Mouse (Mus musculus) kidney, embryonic 15.5 days (tissue): ENCODE measurements around the gene Chchd1. TPM values are rescaled to one million over a fixed set of nuclear protein-coding genes. Genes with fewer than 3 reads are reported as not detected.

Source experiments
- ATAC-seq: fragments of 200-750 bp; cut with Nextera tagmentation; replicated peaks from 2 replicates; pipeline ENCODE4 v1.8.0; 2017; ENCODE audit warnings: moderate TSS enrichment; ENCODE audit not compliant: low FRiP score
- H3K27ac ChIP-seq: fragments of 300-500 bp; sonication (generic); 2 replicates; pipeline ENCODE4 v1.5.1; 2015; ENCODE audit warnings: mild to moderate bottlenecking, inconsistent platforms
- H3K27me3 ChIP-seq: fragments of 300-500 bp; sonication (generic); 2 replicates; pipeline ENCODE4 v1.6.1; 2015; ENCODE audit warnings: inconsistent platforms
- H3K36me3 ChIP-seq: fragments of 300-500 bp; sonication (generic); 2 replicates; pipeline ENCODE4 v1.6.1; 2015; ENCODE audit warnings: inconsistent platforms
- H3K4me1 ChIP-seq: fragments of 300-500 bp; sonication (generic); 2 replicates; pipeline ENCODE4 v1.6.1; 2015; ENCODE audit warnings: inconsistent platforms
- H3K4me2 ChIP-seq: fragments of 300-500 bp; sonication (generic); 2 replicates; pipeline ENCODE4 v1.6.1; 2015; ENCODE audit warnings: moderate library complexity, mild to moderate bottlenecking, inconsistent platforms
- H3K4me3 ChIP-seq: fragments of 300-500 bp; sonication (generic); replicated peaks from 2 replicates; pipeline ENCODE4 v1.5.1; 2015; ENCODE audit warnings: mild to moderate bottlenecking, inconsistent platforms
- H3K9ac ChIP-seq: fragments of 300-500 bp; sonication (generic); 2 replicates; pipeline ENCODE4 v1.6.1; 2015; ENCODE audit warnings: mild to moderate bottlenecking, inconsistent platforms
- H3K9me3 ChIP-seq: fragments of 300-500 bp; sonication (generic); replicated peaks from 2 replicates; pipeline ENCODE4 v1.6.1; 2016; ENCODE audit warnings: inconsistent platforms
- WGBS: fragments of 180-500 bp; shearing (Covaris S2); methylation state at CpG from one replicate; pipeline ENCODE4 v1.1.7; 2015; ENCODE audit warnings: mixed read lengths; 5-methylcytosine and 5-hydroxymethylcytosine counted together
- polyA plus RNA-seq: library from polyadenylated mRNA; unstranded; fragments of >200 nt; fragmentation: Nextera tagmentation; extraction: Ambion mirVana; gene quantifications from 2 replicates; pipeline ENCODE4 v1.2.1, GENCODE M21; 2015

The Chchd1 gene
- polyA plus RNA-seq = 201 and 215 TPM in 2 replicates

DNA sequence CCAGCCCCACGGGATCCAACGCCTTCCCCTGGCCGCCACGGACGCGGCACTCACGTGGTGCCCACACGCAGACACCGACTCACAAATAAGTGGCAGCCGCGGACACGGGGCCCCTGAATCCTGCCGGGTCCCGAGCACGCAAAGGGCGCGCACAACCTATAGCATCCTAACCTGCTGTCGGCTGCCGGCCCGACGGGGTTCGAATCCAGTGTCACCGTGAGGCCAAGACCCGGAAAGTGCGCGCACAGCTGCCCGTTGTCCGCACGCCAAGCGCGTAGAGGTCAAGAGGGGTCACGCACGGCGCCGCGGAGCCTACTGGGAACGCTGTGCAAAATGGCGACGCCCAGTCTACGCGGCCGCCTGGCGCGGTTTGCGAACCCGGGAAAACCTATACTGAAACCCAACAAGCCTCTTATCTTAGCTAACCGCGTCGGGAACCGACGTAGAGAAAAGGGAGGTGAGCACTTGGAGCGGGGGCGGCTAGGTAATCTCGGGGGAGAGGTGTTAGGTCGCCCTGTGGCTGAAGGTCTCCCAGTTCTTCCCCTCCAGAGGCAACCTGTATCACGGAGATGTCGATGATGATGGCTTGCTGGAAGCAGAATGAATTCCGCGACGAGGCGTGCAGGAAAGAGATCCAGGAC is at the start of gene Chchd1:
TSS of gene Chchd1 (plus strand) at position 266 of the 641 bp plus-strand sequence.
- Histone ChIP-seq H3K27ac (peak within 1 kb of the TSS; percentile 95), H3K9me3 (no peaks in the 10 kb centered on the region), H3K27me3 (no peaks in the 10 kb centered on the region), H3K9ac (peak within 1 kb of the TSS; percentile 90), H3K4me2 (peak within 1 kb of the TSS; percentile 64), H3K4me1 (peaks cover 48% of the 10 kb centered on the region), H3K36me3 (peaks cover 40% of the 10 kb centered on the region), H3K4me3 (peak within 1 kb of the TSS; percentile 81)
- WGBS = under 1% methylated on average over 61 of the region's 61 CpGs
- peak; percentile 72 for ATAC-seq

DNA sequence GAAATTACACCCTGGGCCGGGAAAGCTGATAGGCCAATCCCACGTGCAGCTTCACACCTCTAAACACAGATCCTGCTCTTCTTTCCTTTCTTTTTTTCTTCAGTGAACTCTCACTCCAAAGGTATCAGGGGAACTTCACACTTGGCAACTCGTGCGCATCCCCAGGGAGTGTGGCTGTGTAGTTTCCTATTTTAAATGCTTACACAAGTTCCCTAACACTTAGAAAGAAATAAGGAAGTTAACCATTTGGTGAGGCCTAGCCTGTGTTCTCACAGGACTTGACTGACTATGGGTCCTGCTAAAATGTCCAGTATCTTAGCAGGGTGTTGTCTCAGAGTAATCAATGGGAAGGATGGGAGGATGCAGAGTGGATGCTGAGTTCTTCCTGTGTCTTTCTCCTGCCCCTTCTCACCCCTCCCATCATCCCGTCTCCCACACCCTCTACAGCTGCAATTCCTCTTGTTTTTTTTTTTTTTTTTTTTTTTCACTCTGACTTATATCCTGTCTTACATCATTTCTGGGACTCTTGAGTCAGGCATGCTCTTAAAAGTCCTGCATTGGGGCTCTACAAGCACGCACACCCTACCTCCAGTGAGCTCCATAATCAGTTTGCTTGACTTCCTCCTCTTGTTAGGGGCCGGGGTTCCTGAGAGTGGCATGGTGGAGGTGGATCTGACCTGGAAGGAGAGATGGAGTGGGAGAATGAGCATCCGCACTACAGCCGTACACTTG is 48.0 kb upstream of the Chchd1 start:
- Histone ChIP-seq H3K4me1 (peaks cover 22% of the 10 kb centered on the region), H3K27ac (no peak overlapping the region), H3K36me3 (no peaks in the 10 kb centered on the region), H3K4me3 (no peak overlapping the region), H3K4me2 (no peak overlapping the region), H3K27me3 (no peaks in the 10 kb centered on the region), H3K9ac (no peak overlapping the region), H3K9me3 (no peaks in the 10 kb centered on the region)
- WGBS = 59% methylated on average over 9 of the region's 9 CpGs
- no peak for ATAC-seq

DNA sequence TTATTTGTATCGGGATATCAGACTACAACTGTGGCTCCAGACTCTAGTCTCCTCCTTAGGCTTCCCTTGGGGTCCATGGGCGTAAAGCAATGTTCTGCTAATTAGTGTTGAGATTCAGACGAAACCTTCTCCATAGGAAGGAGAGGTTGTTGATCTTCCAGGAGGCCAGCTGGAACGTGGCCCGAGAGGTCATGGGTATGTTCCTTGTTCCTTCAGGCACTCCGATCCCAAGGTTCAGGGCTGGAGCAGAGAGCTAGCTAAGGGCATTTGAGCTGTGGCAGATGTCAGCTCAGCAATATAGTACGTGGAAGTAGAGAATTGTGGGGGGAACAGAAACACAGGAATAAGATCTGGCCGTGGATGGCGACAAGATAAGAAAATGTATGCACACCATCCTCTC is 47.1 kb upstream of the Chchd1 start:
- Histone ChIP-seq H3K27ac (no peak overlapping the region), H3K4me1 (peaks cover 26% of the 10 kb centered on the region), H3K27me3 (no peaks in the 10 kb centered on the region), H3K4me2 (no peak overlapping the region), H3K9ac (no peak overlapping the region), H3K36me3 (no peaks in the 10 kb centered on the region), H3K4me3 (no peak overlapping the region), H3K9me3 (no peaks in the 10 kb centered on the region)
- 50% methylated on average over 9 of the region's 9 CpGs for WGBS
- no peak for ATAC-seq

DNA sequence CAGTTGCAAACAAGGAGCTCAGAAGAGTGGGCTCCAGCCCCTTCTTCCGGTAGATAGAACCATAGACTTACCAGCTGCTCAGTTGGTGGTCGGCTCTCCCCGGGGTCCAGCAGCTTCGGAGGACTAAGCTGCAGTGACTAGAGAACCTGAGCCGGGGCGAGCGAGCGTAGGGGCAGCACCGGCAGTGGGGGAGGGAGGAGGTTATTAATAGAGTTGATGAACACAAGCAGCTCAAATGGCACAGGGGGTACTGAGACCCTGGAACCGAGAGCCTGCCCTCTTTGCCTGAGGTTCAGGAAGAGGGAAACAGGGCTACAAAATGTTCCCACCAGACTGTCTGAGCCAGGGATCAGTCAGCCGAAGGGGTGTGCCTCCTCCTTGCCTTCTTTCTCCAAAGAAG is 46.4 kb upstream of the Chchd1 start, which contains the start of gene Myoz1:
TSS of gene Myoz1 (minus strand) at position 180 of the 400 bp plus-strand sequence.
- H3K4me2 ChIP-seq = no peak within 1 kb of the TSS
- WGBS = 28% methylated on average over 11 of the region's 11 CpGs
- H3K4me1 ChIP-seq = peaks cover 27% of the 10 kb centered on the region
- no peaks in the 10 kb centered on the region for H3K9me3 ChIP-seq
- no peak within 1 kb of the TSS for H3K27ac ChIP-seq
- no peaks in the 10 kb centered on the region for H3K27me3 ChIP-seq
- no peak for ATAC-seq
- no peak within 1 kb of the TSS for H3K4me3 ChIP-seq
- no peaks in the 10 kb centered on the region for H3K36me3 ChIP-seq
- no peak within 1 kb of the TSS for H3K9ac ChIP-seq

DNA sequence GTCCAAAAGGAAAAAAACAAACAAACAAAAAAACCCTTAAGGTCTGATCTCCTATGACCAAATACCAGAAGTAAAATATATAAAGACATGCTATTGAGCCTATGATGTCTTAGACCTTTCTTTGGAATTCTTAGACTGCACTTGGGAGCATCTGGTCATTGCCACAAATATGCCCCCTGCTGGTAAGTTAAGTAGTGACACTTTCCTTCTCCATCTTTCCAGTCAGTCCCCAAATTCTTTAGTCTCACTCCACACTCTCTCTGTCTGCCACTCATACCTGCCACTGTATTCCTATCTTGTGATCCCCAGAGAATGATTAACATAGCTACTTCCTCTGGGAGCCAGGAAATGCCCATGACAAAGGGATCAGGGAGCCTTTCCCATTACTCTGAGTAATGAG is 44.5 kb upstream of the Chchd1 start:
- peaks cover 34% of the 10 kb centered on the region for H3K4me1 ChIP-seq
- no peaks in the 10 kb centered on the region for H3K36me3 ChIP-seq
- H3K27me3 ChIP-seq = peaks cover 11% of the 10 kb centered on the region
- H3K4me2 ChIP-seq = no peak overlapping the region
- no peak for ATAC-seq
- no peak overlapping the region for H3K4me3 ChIP-seq
- H3K9ac ChIP-seq = no peak overlapping the region
- H3K27ac ChIP-seq = no peak overlapping the region
- H3K9me3 ChIP-seq = no peaks in the 10 kb centered on the region

DNA sequence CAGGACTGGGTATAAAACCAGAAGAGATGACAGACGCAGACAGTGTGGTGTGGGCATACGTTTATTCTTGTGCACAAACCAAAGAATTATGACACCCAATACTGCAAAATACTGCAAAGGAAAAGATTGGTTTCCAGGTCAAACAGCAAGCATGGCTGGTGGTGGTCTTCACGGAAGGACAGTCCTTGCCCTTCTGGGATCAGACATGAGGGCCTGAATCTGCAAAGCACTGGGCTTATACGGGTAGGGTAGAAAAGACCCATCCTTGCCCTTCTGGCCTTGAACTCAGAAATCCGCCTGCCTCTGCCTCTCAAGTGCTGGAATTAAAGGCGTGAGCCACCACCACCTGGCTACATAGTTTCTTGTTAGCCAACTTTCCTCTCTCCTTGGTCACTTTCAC is 43.9 kb upstream of the Chchd1 start:
- H3K36me3 ChIP-seq = no peaks in the 10 kb centered on the region
- no peak for ATAC-seq
- H3K4me1 ChIP-seq = peaks cover 34% of the 10 kb centered on the region
- H3K9ac ChIP-seq = no peak overlapping the region
- no peaks in the 10 kb centered on the region for H3K9me3 ChIP-seq
- H3K4me3 ChIP-seq = no peak overlapping the region
- no peak overlapping the region for H3K4me2 ChIP-seq
- WGBS = 87% methylated on average over 6 of the region's 6 CpGs
- H3K27ac ChIP-seq = no peak overlapping the region
- peaks cover 11% of the 10 kb centered on the region for H3K27me3 ChIP-seq

DNA sequence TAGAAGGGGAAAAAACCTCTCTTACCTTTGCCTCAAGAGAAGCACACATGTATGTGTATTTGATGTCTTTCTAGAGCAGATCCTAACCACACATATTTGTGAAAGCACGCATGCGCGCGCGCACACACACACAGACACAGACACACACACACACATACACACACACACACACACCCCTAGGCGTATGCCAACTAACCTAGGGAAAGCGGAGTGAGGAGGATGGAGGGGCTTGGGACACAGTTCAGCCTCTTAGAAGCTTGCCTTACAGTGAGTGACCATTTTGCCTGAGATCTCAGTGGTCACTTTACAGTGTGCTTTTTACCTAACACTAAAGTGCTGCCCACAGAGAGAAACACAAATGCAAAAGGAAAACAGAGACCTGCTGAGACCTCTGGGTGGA is 43.1 kb upstream of the Chchd1 start:
- no peak for ATAC-seq
- WGBS = 95% methylated on average over 7 of the region's 7 CpGs

DNA sequence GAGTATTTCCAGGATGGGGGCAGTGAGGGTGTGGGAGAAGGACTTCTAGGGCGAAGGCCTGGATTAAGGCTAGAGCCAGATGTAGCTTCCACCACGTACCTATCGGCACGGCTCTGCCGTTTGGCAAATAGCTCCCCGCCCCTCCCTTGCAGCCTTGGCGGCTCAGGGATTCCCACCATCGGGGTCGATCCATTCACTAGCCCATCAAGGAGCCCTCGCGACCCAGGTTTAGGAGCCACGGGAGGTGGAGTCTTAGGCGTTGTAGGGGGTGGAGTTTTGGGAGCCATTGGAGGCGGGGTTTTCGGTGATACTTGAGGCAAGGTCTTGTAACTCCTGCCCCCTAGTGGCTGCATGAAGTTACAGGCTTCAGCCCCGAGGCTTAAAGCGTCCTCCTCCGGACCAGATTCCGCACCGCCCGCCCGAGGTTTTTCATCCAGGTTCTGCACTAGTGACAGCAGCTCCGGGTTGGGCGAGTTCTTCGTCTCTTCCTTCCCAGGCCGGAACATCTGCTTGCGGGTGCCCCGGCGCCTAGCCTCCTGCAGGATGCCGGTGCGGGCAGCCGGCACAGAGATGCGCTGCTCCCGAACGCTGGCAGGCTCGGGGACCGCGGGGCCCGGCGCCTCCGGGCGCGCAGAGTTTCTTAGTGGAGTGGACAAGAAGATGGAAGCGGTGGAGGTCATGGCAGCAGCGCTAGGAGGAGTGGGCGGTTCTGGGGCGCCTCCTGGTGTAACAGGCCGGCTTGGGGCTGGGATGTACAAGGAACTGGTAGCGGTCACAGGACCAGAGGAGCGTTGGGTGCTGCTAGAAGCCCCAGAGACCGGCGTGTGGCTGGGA is 41.8 kb upstream of the Chchd1 start:
- H3K27me3 ChIP-seq = peaks cover 14% of the 10 kb centered on the region
- H3K36me3 ChIP-seq = no peaks in the 10 kb centered on the region
- no peaks in the 10 kb centered on the region for H3K9me3 ChIP-seq
- peak overlapping the region; percentile 95 for H3K27ac ChIP-seq
- H3K9ac ChIP-seq = peak overlapping the region; percentile 69
- peak; percentile 82 for ATAC-seq
- H3K4me3 ChIP-seq = peak overlapping the region; percentile 75
- WGBS = under 1% methylated on average over 52 of the region's 52 CpGs
- H3K4me1 ChIP-seq = peaks cover 25% of the 10 kb centered on the region
- peak overlapping the region; percentile 97 for H3K4me2 ChIP-seq

More for the DNA sequence above, 43.1 kb upstream of the Chchd1 start:
- Histone ChIP-seq H3K4me2 (no peak overlapping the region), H3K9ac (no peak overlapping the region), H3K4me3 (no peak overlapping the region), H3K27me3 (peaks cover 11% of the 10 kb centered on the region), H3K36me3 (no peaks in the 10 kb centered on the region), H3K9me3 (no peaks in the 10 kb centered on the region), H3K4me1 (peaks cover 34% of the 10 kb centered on the region), H3K27ac (no peak overlapping the region)

DNA sequence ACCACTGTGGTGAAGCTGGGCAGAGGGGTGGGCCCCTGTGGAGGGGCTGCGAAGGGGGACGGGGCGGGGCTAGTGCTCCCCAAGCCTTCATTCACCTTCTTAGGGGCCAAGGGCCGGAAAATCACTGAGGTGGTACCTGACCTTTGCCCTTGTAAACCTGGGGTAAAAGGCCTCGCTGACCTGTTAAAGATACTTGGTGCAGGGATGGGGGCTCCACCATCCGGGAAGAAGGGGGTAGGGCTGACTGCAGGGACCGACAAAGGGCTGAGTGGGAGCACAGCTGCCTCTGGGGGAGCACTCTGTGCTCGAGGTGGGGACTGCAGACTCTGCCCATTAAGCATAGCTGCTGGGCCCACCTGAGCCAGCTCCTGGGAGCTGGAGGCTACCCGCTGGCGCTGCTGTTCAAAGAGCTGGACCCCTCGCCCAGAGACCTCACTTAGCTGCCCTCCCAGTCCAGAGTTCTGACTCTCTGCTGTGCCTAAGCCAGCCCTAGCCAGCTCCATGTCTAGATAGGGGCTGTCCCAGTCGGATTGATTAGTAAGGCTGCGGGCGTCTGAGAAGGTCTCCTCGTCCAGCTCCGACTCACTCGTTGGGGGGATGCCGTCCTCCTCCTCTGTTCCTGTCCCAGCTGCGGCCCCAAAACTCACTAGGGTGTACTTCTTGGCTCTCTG is 41.0 kb upstream of the Chchd1 start:
- H3K27me3 ChIP-seq = peaks cover 21% of the 10 kb centered on the region
- ATAC-seq = peak; percentile 40
- peak overlapping the region; percentile 75 for H3K4me3 ChIP-seq
- peak overlapping the region; percentile 69 for H3K9ac ChIP-seq
- 10% methylated on average over 19 of the region's 19 CpGs for WGBS
- H3K4me2 ChIP-seq = peak overlapping the region; percentile 97
- H3K36me3 ChIP-seq = no peaks in the 10 kb centered on the region
- H3K27ac ChIP-seq = peak overlapping the region; percentile 95
- peaks cover 18% of the 10 kb centered on the region for H3K4me1 ChIP-seq
- no peaks in the 10 kb centered on the region for H3K9me3 ChIP-seq

DNA sequence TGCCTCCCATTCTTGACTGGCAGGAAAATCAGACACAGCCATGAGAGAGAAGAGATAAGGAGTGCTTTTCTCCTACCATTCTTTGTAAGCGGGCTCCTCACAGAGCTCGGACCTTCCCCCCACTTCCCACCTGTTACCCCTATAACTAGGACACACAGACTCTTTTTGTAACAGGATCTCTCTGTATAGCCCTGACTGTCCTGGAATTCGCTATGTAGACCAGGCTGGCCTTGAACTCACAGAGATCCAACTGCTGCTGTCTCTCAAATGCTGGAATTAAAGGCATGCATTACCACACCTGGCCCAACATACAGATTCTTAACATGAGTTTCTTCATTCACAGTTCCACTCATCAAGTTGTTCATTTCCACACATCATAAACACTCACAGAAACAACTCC is 40.1 kb upstream of the Chchd1 start:
- Histone ChIP-seq H3K9ac (no peak overlapping the region), H3K36me3 (no peaks in the 10 kb centered on the region), H3K4me1 (peaks cover 18% of the 10 kb centered on the region), H3K27me3 (peaks cover 21% of the 10 kb centered on the region), H3K27ac (no peak overlapping the region), H3K4me3 (no peak overlapping the region), H3K4me2 (peak overlapping the region; percentile 97; the same call in 1 of the 2 replicates), H3K9me3 (no peaks in the 10 kb centered on the region)
- WGBS = 89% methylated on average over 3 of the region's 3 CpGs
- ATAC-seq = no peak

DNA sequence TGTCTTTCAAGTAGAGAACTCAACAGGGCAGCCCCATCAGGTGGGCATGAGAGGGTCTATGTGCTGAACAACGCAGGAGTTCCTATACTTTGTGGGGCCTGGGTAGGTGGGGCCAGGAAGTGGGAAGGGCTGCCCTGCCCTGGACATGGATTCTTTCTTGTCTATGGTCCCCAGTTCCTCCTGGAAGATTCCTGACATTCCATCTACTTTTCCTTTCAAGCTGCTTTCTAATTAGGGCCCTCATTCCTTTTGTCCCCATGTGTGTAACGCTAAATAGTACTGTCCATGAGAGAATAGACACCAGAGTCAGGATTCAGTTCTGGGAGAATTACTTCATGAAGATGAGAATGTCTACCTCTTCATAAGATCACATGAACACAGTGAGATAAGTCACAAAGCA is 39.2 kb upstream of the Chchd1 start:
- Histone ChIP-seq H3K27me3 (peaks cover 21% of the 10 kb centered on the region), H3K9ac (no peak overlapping the region), H3K4me3 (no peak overlapping the region), H3K36me3 (no peaks in the 10 kb centered on the region), H3K4me1 (peaks cover 18% of the 10 kb centered on the region), H3K27ac (no peak overlapping the region), H3K4me2 (no peak overlapping the region), H3K9me3 (no peaks in the 10 kb centered on the region)
- WGBS = 69% methylated on average over 2 of the region's 2 CpGs
- ATAC-seq = no peak
